Mouse (Mus musculus) lung, embryonic 14.5 days (tissue): ENCODE results near the gene Zfp599. TPM values are rescaled to one million over a fixed set of nuclear protein-coding genes. Genes with fewer than 3 reads are reported as not detected.
A peak's percentile ranks its signal among the peaks of the same experiment; 100 is the strongest.
"Not testable (repeated sequence)": the region's sequence is repeated elsewhere in the genome, so short reads cannot be mapped to it uniquely, and the experiment has no call there.

Experiments
- ATAC-seq: fragments of 200-750 bp; cut with Nextera tagmentation; 2 replicates; pipeline ENCODE4 v1.8.0; 2017; ENCODE audit warnings: mild to moderate bottlenecking, moderate TSS enrichment, moderate library complexity; ENCODE audit not compliant: insufficient read depth
- DNase-seq: peaks from one replicate; pipeline ENCODE4 v3.0.0-alpha.2; 2015
- H3K27ac ChIP-seq: fragments of 300-500 bp; sonication (generic); 2 replicates; pipeline ENCODE4 v1.5.1; 2014; ENCODE audit warnings: low read depth, mild to moderate bottlenecking, moderate library complexity
- H3K27me3 ChIP-seq: fragments of 300-500 bp; sonication (generic); 2 replicates; pipeline ENCODE4 v1.6.1; 2014; ENCODE audit warnings: low read length, control low read depth; ENCODE audit not compliant: insufficient read depth
- H3K36me3 ChIP-seq: fragments of 300-500 bp; sonication (generic); 2 replicates; pipeline ENCODE4 v1.6.1; 2014; ENCODE audit warnings: control low read depth; ENCODE audit not compliant: insufficient read depth
- H3K4me1 ChIP-seq: fragments of 300-500 bp; sonication (generic); 2 replicates; pipeline ENCODE4 v1.6.1; 2014; ENCODE audit warnings: antibody characterized with exemption, control low read depth; ENCODE audit not compliant: insufficient read depth
- H3K4me2 ChIP-seq: fragments of 300-500 bp; sonication (generic); 2 replicates; pipeline ENCODE4 v1.6.1; 2014; ENCODE audit warnings: mild to moderate bottlenecking
- H3K4me3 ChIP-seq: fragments of 300-500 bp; sonication (generic); 2 replicates; pipeline ENCODE4 v1.5.1; 2014; ENCODE audit warnings: low read depth, low read length
- H3K9ac ChIP-seq: fragments of 300-500 bp; sonication (generic); 2 replicates; pipeline ENCODE4 v1.6.1; 2014
- H3K9me3 ChIP-seq: fragments of 300-500 bp; sonication (generic); 2 replicates; pipeline ENCODE4 v1.6.1; 2016; ENCODE audit warnings: low read depth, low read length, control low read depth
- CTCF ChIP-seq: IDR thresholded peaks from 2 replicates; pipeline ENCODE4 v1.5.1; 2016; ENCODE audit warnings: antibody characterized with exemption, low read depth
- WGBS: fragments of 180-500 bp; shearing (Covaris S2); extraction: QIAGEN DNeasy Blood & Tissue Kit; methylation state at CpG from one replicate; pipeline ENCODE4 v1.1.7; 2014; 5-methylcytosine and 5-hydroxymethylcytosine counted together
- polyA plus RNA-seq: library from polyadenylated mRNA; unstranded; fragments of >200 nt; fragmentation: Nextera tagmentation; extraction: Ambion mirVana; gene quantifications from 2 replicates; pipeline ENCODE4 v1.2.1, GENCODE M21; 2014

The Zfp599 gene
- 6.6 and 6.8 TPM in 2 replicates for polyA plus RNA-seq

DNA sequence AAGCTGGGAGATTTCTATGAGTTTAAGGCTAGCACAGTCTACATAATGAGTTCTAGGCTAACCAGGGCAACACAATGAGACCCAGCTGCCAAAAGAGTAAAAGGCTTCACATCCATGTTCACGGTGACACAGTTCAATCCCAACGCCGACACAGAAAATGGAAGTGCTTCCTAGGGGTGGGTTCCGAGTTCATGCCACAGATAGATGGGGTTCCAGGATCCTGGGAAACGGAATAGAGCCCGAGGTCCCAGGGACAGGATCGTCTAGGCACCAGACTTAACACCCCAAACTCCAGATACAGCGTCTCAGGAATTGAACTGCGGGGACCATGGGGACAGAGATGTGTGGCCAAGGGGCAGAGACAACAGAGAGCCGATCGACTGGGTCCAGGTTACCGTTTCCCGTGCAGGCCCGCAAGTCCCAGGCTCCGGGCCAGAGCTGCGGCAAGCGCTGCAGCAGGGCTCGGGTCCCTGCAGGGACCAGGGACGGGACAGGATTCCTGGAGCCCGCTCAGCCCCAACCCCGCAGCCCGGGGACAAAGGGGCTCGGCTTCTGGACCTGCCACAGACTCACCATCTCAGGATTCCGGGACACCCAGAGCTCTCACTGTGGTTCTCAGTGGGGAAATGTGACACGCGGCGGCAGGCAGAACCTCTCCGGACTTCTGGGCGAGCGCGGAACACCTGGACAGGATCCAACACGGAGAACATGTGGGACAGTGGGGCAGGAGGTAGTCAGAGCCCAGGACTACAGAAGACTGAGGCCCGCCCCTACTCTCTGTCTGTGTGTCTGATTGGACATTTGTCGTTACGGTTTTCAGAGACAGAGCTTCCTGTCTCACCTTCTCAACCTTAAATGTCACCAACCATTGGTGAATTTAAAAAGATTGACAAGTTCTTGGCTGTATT is at the start of gene Zfp599:
Gene Zfp599 (minus strand): TSS at position 712 of the 908 bp plus-strand sequence.
- Histone ChIP-seq H3K4me3 (peak within 1 kb of the TSS; percentile 67), H3K27me3 (no peaks in the 10 kb centered on the region), H3K9ac (peak within 1 kb of the TSS; percentile 78), H3K27ac (peak within 1 kb of the TSS; percentile 38), H3K4me1 (no peaks in the 10 kb centered on the region), H3K9me3 (peaks cover 6% of the 10 kb centered on the region; the same call in 1 of the 2 replicates), H3K36me3 (peaks cover 21% of the 10 kb centered on the region), H3K4me2 (peak within 1 kb of the TSS; percentile 74)
- TF ChIP-seq CTCF = no peak
- DNase-seq (peak; percentile 83), ATAC-seq (peak; percentile 96)
- 1% methylated on average over 35 of the region's 35 CpGs for WGBS

DNA sequence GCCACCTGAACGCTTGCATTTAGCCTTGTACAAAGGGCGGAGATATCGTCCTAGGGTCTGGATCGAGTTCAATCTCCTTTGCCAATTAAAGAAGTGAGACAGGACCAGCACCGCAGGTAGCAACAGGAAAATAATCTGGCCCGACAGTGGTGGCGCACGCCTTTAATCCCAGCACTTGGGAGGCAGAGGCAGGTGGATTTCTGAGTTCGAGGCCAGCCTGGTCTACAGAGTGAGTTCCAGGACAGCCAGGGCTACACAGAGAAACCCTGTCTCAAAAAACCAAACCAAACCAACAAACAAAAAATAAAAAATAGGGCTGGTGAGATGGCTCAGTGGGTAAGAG is 48.2 kb upstream of the Zfp599 start:
- H3K9me3 ChIP-seq, H3K4me1 ChIP-seq, H3K27ac ChIP-seq, H3K27me3 ChIP-seq, ATAC-seq, DNase-seq: not testable (repeated sequence)
- peaks cover 22% of the 10 kb centered on the region for H3K36me3 ChIP-seq
- peak overlapping the region; percentile 62 for H3K4me2 ChIP-seq
- peak overlapping the region; percentile 86 for H3K4me3 ChIP-seq
- WGBS = 13% methylated on average over 9 of the region's 9 CpGs
- H3K9ac ChIP-seq = peak overlapping the region; percentile 96

- Histone ChIP-seq H3K4me3 (peak within 1 kb of the TSS; percentile 86), H3K9me3 (peaks cover 4% of the 10 kb centered on the region; the same call in 1 of the 2 replicates), H3K27ac (peak within 1 kb of the TSS; percentile 73), H3K9ac (peak within 1 kb of the TSS; percentile 96), H3K36me3 (peaks cover 25% of the 10 kb centered on the region), H3K4me1 (no peaks in the 10 kb centered on the region), H3K4me2 (peak within 1 kb of the TSS; percentile 62), H3K27me3 (no peaks in the 10 kb centered on the region)
- peak; percentile 99 for ATAC-seq
- TF ChIP-seq CTCF = no peak; the same call in 1 of the 2 replicates
- peak; percentile 98 for DNase-seq
- under 1% methylated on average over 56 of the region's 56 CpGs for WGBS
These were observed 47.6 kb upstream of the Zfp599 start, which contains the start of gene Zfp810 for GRCm38 (mm10) chr9:22307156-22307919. Gene Zfp810, minus strand, starts transcription at chr9:22307648.

DNA sequence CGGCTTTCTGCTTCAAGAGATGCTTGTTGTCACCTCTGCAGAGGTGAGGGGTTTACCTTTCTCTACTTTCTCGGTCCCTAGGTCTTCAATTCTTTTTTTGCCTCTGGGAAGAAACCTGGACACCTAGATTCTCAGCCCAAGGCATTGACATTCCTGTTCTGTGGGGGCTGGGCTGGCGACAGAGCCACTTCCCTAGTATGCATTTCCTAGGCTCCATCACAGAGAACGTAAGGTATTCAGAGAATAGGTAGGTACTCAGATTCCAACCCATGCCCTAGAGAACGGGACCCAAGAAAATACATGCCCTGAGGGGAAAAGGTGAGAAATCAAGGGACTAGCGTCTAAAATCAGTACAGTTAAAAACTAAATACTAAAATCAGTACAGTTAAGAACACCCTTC is 47.0 kb upstream of the Zfp599 start:
- DNase-seq = peak; percentile 61
- 14% methylated on average over 6 of the region's 6 CpGs for WGBS

GRCm38 (mm10) chr9:22302199-22302598 is 42.5 kb upstream of the Zfp599 start:
- Histone ChIP-seq H3K4me2 (no peak overlapping the region), H3K36me3 (peaks cover 54% of the 10 kb centered on the region), H3K9ac (no peak overlapping the region), H3K4me1 (no peaks in the 10 kb centered on the region), H3K27ac (no peak overlapping the region), H3K4me3 (no peak overlapping the region), H3K9me3 (no peaks in the 10 kb centered on the region; the same call in 1 of the 2 replicates), H3K27me3 (no peaks in the 10 kb centered on the region)
- no peak for ATAC-seq
- 92% methylated on average over 1 of the region's 1 CpGs for WGBS
- DNase-seq = no peak
- TF ChIP-seq CTCF = no peak

More for the DNA sequence above, 47.0 kb upstream of the Zfp599 start:
- no peak for TF ChIP-seq CTCF
- Histone ChIP-seq H3K9me3 (peaks cover 2% of the 10 kb centered on the region; the same call in 1 of the 2 replicates), H3K4me3 (peak overlapping the region; percentile 86), H3K4me2 (peak overlapping the region; percentile 62), H3K9ac (peak overlapping the region; percentile 96), H3K27ac (0 out of 2 replicates have a peak overlapping the region, but pooled peaks have one; percentile 73), H3K27me3 (no peaks in the 10 kb centered on the region), H3K4me1 (no peaks in the 10 kb centered on the region), H3K36me3 (peaks cover 25% of the 10 kb centered on the region)
- ATAC-seq = no peak

DNA sequence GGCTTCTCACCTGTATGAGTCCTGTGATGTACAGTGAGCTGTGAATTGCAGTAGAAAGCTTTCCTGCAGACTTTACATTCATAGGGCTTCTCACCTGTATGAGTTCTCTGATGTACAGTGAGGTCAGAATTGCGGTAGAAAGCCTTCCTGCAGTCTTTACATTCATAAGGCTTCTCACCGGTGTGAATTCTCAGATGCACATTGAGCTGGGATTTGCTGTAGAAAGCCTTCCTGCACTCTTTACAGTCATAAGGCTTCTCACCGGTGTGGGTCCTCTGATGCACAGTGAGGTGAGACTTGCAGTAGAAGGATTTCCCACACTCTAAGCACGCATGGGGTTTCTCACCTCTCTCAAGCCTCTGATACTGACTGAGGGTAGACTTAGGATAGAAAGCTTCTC is 19.0 kb upstream of the Zfp599 start:
- Histone ChIP-seq H3K4me3 (no peak overlapping the region), H3K36me3 (peaks cover 77% of the 10 kb centered on the region), H3K4me2 (no peak overlapping the region), H3K27ac (no peak overlapping the region), H3K9me3 (peaks cover 65% of the 10 kb centered on the region), H3K4me1 (no peaks in the 10 kb centered on the region), H3K27me3 (no peaks in the 10 kb centered on the region), H3K9ac (no peak overlapping the region)
- TF ChIP-seq CTCF = no peak
- 95% methylated on average over 4 of the region's 4 CpGs for WGBS
- ATAC-seq (no peak), DNase-seq (no peak)
